Mouse (Mus musculus): Measurements from ENCODE around the gene Ppp4r3b. TPM values are rescaled to one million over a fixed set of nuclear protein-coding genes. Genes with fewer than 3 reads are reported as not detected.

Ppp4r3b gene
- total and polyA plus RNA-seq, 2 experiments = 5.7 to 38.8 TPM

DNA sequence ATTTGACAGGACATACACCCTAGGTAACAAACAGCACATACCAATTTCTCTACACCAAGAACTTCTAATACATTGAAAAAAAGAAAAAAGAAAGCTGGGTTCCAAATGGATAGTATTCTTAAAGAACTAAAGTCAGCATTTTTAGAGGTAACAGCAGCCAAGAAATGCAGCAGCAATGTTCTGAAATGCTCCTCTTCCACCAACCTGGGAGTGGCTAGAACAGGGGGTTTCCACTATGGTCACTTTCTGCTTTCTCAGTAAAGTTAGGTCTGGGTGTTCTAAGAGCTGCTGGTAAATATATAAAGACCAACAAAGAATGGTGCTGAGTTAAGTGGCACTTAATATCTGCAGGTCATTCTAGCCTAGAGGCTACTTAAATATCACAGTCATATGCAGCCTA is 46.4 kb downstream of the Ppp4r3b start:
- peaks cover 67% of the 10 kb centered on the region for H3K36me3 ChIP-seq (ENCODE audit: control insufficient read depth, insufficient read depth, low read length)
- H3K4me1 ChIP-seq (ENCODE audit: control insufficient read depth, insufficient read depth, low read length) = no peaks in the 10 kb centered on the region

DNA sequence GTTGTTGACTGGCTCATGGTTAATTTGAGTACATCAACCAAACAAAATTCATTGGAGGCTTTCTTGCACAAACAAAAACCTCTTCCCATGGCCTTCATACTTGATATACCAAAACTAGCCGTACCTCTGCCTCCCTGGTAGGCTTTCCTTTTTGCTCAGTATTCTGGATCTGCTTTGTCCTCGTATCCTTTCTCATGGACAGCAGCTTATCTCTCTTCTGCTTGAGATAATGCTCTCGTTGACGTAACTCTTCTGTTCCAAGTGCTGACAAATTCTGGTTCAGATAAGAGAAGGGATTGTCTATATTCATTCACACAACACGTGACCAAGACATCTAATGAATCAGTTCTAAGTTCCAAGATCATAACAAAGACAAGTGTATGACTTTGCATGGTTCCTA is 49.6 kb downstream of the Ppp4r3b start:
- Histone ChIP-seq H3K4me3 (ENCODE audit: insufficient read depth, low read depth, low read length) (no peak overlapping the region), H3K27me3 (ENCODE audit: control insufficient read depth, insufficient read depth, low read length) (no peaks in the 10 kb centered on the region), H3K9ac (ENCODE audit: low read depth, low read length) (no peak overlapping the region), H3K79me2 (ENCODE audit: control insufficient read depth, insufficient read depth, low read length) (no peaks in the 10 kb centered on the region), H3K27ac (replicated peaks; ENCODE audit: insufficient read depth, low read depth, low read length) (no peak overlapping the region), H3K36me3 (ENCODE audit: control insufficient read depth, insufficient read depth, low read length) (peaks cover 51% of the 10 kb centered on the region), H3K4me1 (ENCODE audit: control insufficient read depth, insufficient read depth, low read length) (no peaks in the 10 kb centered on the region)
- 77% methylated on average over 5 of the region's 5 CpGs for WGBS
- TF ChIP-seq POLR2A (IDR thresholded peaks at IDR 0.05; ENCODE audit: extremely low read depth, insufficient read depth, low read length) = no peak
- TF ChIP-seq CTCF (IDR thresholded peaks at IDR 0.05; ENCODE audit: low read depth, low read length) = no peak
- no peak for DNase-seq (ENCODE audit: extremely low read depth, low read depth, low spot score)

More for the DNA sequence above, 46.4 kb downstream of the Ppp4r3b start:
- no peak for DNase-seq (ENCODE audit: extremely low read depth, low read depth, low spot score)
- H3K4me3 ChIP-seq (ENCODE audit: insufficient read depth, low read depth, low read length) = no peak overlapping the region
- H3K27me3 ChIP-seq (ENCODE audit: control insufficient read depth, insufficient read depth, low read length) = no peaks in the 10 kb centered on the region
- H3K27ac ChIP-seq (replicated peaks; ENCODE audit: insufficient read depth, low read depth, low read length) = no peak overlapping the region
- TF ChIP-seq CTCF (IDR thresholded peaks at IDR 0.05; ENCODE audit: low read depth, low read length) (no peak), POLR2A (IDR thresholded peaks at IDR 0.05; ENCODE audit: extremely low read depth, insufficient read depth, low read length) (no peak)
- H3K9ac ChIP-seq (ENCODE audit: low read depth, low read length) = no peak overlapping the region
- H3K79me2 ChIP-seq (ENCODE audit: control insufficient read depth, insufficient read depth, low read length) = no peaks in the 10 kb centered on the region

- Histone ChIP-seq H3K27me3 (ENCODE audit: control insufficient read depth, insufficient read depth, low read length) (no peaks in the 10 kb centered on the region), H3K36me3 (ENCODE audit: control insufficient read depth, insufficient read depth, low read length) (peaks cover 44% of the 10 kb centered on the region), H3K9ac (ENCODE audit: low read depth, low read length) (no peak overlapping the region), H3K79me2 (ENCODE audit: control insufficient read depth, insufficient read depth, low read length) (no peaks in the 10 kb centered on the region), H3K4me3 (ENCODE audit: insufficient read depth, low read depth, low read length) (no peak overlapping the region), H3K4me1 (ENCODE audit: control insufficient read depth, insufficient read depth, low read length) (peaks cover 7% of the 10 kb centered on the region), H3K27ac (replicated peaks; ENCODE audit: insufficient read depth, low read depth, low read length) (no peak overlapping the region)
- TF ChIP-seq POLR2A (IDR thresholded peaks at IDR 0.05; ENCODE audit: extremely low read depth, insufficient read depth, low read length) (no peak), CTCF (IDR thresholded peaks at IDR 0.05; ENCODE audit: low read depth, low read length) (no peak)
- no peak for DNase-seq (ENCODE audit: extremely low read depth, low read depth, low spot score)
- 85% methylated on average over 2 of the region's 2 CpGs for WGBS
Observed at GRCm38 (mm10) chr11:29224754-29225153, 52.1 kb downstream of the Ppp4r3b start.

GRCm38 (mm10) chr11:29228957-29229356 is 56.3 kb downstream of the Ppp4r3b start:
- Histone ChIP-seq H3K27me3 (ENCODE audit: control insufficient read depth, insufficient read depth, low read length) (no peaks in the 10 kb centered on the region), H3K27ac (replicated peaks; ENCODE audit: insufficient read depth, low read depth, low read length) (no peak overlapping the region), H3K79me2 (ENCODE audit: control insufficient read depth, insufficient read depth, low read length) (no peaks in the 10 kb centered on the region), H3K36me3 (ENCODE audit: control insufficient read depth, insufficient read depth, low read length) (peaks cover 29% of the 10 kb centered on the region), H3K4me3 (ENCODE audit: insufficient read depth, low read depth, low read length) (no peak overlapping the region), H3K4me1 (ENCODE audit: control insufficient read depth, insufficient read depth, low read length) (peaks cover 7% of the 10 kb centered on the region), H3K9ac (ENCODE audit: low read depth, low read length) (no peak overlapping the region)
- 33% methylated on average over 2 of the region's 2 CpGs for WGBS
- no peak for TF ChIP-seq POLR2A (IDR thresholded peaks at IDR 0.05; ENCODE audit: extremely low read depth, insufficient read depth, low read length)
- no peak for TF ChIP-seq CTCF (IDR thresholded peaks at IDR 0.05; ENCODE audit: low read depth, low read length)
- DNase-seq (ENCODE audit: extremely low read depth, low read depth, low spot score) = peak; percentile 88

- no peak for DNase-seq (ENCODE audit: extremely low read depth, low read depth, low spot score)
- Histone ChIP-seq H3K79me2 (ENCODE audit: control insufficient read depth, insufficient read depth, low read length) (no peaks in the 10 kb centered on the region), H3K9ac (ENCODE audit: low read depth, low read length) (no peak overlapping the region), H3K4me1 (ENCODE audit: control insufficient read depth, insufficient read depth, low read length) (peaks cover 7% of the 10 kb centered on the region), H3K27me3 (ENCODE audit: control insufficient read depth, insufficient read depth, low read length) (no peaks in the 10 kb centered on the region), H3K36me3 (ENCODE audit: control insufficient read depth, insufficient read depth, low read length) (peaks cover 25% of the 10 kb centered on the region), H3K27ac (replicated peaks; ENCODE audit: insufficient read depth, low read depth, low read length) (no peak overlapping the region), H3K4me3 (ENCODE audit: insufficient read depth, low read depth, low read length) (no peak overlapping the region)
- no peak for TF ChIP-seq POLR2A (IDR thresholded peaks at IDR 0.05; ENCODE audit: extremely low read depth, insufficient read depth, low read length)
- TF ChIP-seq CTCF (IDR thresholded peaks at IDR 0.05; ENCODE audit: low read depth, low read length) = no peak
- WGBS = 91% methylated on average over 1 of the region's 1 CpGs
Observed at GRCm38 (mm10) chr11:29233569-29233968, 60.9 kb downstream of the Ppp4r3b start.

DNA sequence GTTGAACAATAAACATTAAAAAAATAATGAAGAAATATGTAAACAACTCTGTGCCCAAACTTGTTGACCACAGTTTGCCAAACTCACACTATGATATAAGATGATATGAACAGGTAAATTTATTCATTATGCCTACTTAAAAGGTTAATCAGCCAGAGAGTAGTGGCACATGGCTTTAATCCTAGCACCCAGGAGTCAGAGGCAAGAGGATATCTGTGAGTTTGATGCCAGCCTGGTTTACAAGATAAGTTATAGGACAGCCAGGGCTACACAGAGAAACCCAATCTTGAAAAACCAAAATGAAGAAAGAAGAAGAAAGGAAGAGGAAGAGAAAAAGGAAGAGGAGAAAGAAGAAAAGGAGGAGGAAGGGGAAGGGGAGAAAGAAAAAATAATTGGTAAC is 64.7 kb downstream of the Ppp4r3b start:
- Histone ChIP-seq H3K36me3 (ENCODE audit: control insufficient read depth, insufficient read depth, low read length) (peaks cover 7% of the 10 kb centered on the region), H3K4me1 (ENCODE audit: control insufficient read depth, insufficient read depth, low read length) (no peaks in the 10 kb centered on the region), H3K9ac (ENCODE audit: low read depth, low read length) (no peak overlapping the region), H3K79me2 (ENCODE audit: control insufficient read depth, insufficient read depth, low read length) (no peaks in the 10 kb centered on the region), H3K27me3 (ENCODE audit: control insufficient read depth, insufficient read depth, low read length) (no peaks in the 10 kb centered on the region), H3K4me3 (ENCODE audit: insufficient read depth, low read depth, low read length) (no peak overlapping the region), H3K27ac (replicated peaks; ENCODE audit: insufficient read depth, low read depth, low read length) (no peak overlapping the region)
- DNase-seq (ENCODE audit: extremely low read depth, low read depth, low spot score) = no peak
- TF ChIP-seq CTCF (IDR thresholded peaks at IDR 0.05; ENCODE audit: low read depth, low read length) = no peak
- TF ChIP-seq POLR2A (IDR thresholded peaks at IDR 0.05; ENCODE audit: extremely low read depth, insufficient read depth, low read length) = no peak

Data from liver, adult 2 months (tissue).